Mouse (Mus musculus) kidney, adult 8-10 months (tissue): Measurements from ENCODE around the gene Gja5.
"Not testable (repeated sequence)": the region's sequence is repeated elsewhere in the genome, so short reads cannot be mapped to it uniquely, and the experiment has no call there.

Source experiments
- DNase-seq, 2 experiments: peaks; one replicate each; pipeline ENCODE4 v3.0.0; 2022

Gja5 gene

GRCm38 (mm10) chr3:97044188-97044587 lies 139.7 kb downstream of the Gja5 start:
- DNase-seq: no peak

DNA sequence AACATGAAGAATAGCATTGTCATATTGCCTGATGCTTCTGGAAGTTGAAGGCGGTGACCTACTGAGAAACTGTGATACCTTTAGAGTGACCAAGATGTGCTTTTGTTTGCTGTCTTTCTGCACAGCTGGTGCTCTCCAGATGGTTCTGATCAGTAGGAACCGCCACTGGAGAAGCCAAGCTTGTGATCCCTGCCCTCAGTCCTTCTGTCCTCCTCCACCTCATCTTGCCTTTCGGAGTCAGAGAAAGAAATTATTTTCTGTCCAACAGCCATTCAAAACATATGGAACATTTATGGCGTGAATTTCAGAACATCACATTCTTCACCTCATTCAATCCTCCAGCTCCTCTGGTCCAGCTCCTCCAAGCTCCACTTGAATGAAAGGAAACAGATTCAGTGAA lies 143.3 kb downstream of the Gja5 start:
- DNase-seq: no peak

DNA sequence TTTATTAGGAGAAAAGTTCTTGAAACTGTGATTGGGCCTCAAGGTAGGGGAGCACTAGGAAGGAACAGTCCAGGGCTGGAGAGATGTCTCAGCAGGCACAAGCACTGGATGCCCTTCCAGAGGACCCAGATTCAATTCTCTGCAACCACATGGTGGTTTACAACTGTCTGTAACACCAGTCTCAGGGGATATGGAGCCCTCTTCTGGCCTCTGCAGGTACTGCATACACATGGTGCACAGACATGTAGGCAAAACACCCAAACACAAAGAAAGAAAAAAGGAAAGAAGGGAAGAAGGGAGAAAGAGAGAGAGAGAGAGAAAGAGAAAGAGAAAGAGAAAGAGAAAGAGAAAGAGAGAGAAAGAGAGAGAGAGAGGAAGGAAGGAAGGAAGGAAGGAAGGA lies 143.9 kb downstream of the Gja5 start:
- no peak for DNase-seq

DNA sequence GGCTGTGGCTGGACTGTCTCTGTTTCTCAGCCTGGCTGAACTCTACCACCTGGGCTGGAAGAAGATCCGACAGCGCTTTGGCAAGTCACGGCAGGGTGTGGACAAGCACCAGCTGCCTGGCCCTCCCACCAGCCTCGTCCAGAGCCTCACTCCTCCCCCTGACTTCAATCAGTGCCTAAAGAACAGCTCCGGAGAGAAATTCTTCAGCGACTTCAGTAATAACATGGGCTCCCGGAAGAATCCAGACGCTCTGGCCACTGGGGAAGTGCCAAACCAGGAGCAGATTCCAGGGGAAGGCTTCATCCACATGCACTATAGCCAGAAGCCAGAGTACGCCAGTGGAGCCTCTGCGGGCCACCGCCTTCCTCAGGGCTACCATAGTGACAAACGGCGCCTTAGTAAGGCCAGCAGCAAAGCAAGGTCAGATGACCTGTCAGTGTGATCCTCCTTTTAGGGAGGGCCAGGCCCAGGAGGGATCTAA lies 146.8 kb downstream of the Gja5 start:
- DNase-seq: no peak

DNA sequence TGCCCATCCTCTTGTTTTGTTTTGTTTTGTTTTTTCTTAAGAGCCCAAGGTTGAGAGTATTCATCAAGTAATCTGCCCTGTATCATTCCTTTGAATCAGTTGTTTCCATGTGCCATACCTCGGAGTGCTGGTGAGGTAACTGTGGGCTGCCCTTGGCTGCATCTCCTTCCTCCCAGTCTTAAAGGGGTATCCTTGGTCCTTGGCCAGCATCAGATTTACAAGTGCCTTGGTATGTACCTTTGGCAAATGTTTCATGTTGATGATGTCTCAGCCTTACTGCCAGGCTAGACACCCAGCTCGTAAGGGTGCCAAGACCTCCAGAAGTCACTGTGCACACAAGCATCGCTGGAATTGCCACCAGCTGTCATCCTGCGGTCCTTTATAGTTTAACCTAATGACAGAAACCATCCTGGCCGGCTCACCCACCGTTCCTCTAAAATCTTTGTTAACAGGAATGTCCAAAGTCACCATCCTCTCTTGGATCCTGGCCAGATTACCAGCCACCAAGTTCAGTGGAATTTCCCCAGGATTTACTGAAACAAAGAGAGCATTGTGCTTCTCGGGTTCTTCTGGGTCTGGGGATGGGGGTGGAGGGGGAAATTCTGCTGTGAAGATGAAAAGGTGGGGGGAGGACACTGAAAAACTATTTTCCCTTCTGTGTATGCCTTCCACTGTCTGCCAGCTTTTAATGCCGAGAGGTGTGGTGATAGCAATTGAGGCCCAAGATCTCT lies 147.7 kb downstream of the Gja5 start:
- DNase-seq: no peak

DNA sequence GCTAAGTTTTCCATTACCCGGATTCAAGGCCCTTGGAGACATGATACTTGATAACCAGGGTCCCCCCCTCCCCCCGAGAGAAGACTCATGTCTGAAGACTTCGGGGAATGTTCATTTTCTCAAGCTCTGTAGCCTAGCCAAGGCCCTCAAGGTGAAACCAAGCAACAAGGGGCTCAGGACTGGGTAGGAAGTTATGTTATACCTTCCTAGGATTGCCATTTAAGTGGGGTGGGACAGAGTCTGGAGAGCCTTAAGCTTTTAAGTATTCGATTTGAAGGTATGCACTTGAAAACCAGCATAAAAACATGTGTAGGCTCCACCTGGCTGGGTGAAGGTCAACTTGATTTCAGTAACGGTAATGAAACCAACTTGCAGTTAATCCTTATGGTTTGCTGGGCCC lies 154.2 kb downstream of the Gja5 start:
- no peak for DNase-seq

GRCm38 (mm10) chr3:97060119-97060518 lies 155.6 kb downstream of the Gja5 start:
- DNase-seq: no peak

DNA sequence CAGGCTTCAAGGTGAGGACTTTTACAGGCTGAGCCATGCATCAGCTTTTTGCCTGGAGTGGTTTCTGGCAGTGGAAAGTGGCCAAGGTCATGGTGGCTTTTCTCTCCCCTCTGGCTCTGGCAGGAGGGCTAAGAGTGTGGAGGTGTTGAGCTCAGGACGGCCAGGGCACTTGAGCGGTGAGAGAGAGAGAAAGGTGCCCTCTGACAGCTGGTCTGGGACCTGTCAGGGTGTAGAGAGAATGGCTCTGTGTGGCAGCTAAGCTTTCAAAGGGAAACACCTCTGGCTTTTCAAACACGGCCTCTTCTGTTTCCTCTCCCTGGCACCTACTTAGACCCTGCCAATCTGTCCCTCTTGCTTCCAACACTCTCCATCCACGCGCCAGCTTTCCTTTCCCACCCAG lies 158.3 kb downstream of the Gja5 start:
- DNase-seq: no peak

GRCm38 (mm10) chr3:97064046-97064445 lies 159.6 kb downstream of the Gja5 start:
- DNase-seq: no peak

DNA sequence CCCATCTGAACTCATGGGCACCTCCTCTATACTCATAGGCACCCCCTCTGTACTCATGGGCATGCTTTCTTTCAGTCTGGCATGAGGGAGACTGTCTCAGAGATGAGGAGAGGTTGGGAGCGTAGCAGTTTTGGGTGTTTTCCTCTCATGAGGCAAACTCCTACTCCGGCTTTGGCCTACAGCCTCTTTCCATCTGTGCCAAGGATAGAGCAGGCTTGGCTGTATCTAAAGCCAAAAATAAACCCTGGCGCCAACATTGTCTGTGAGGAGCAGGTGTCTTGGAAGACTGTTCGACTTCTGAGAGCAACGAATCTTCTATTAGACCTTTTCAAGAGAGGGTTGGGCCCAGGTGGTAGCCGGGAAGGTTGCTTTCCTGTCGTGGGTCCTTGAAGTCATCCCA lies 165.1 kb downstream of the Gja5 start:
- not testable (repeated sequence) for DNase-seq

DNA sequence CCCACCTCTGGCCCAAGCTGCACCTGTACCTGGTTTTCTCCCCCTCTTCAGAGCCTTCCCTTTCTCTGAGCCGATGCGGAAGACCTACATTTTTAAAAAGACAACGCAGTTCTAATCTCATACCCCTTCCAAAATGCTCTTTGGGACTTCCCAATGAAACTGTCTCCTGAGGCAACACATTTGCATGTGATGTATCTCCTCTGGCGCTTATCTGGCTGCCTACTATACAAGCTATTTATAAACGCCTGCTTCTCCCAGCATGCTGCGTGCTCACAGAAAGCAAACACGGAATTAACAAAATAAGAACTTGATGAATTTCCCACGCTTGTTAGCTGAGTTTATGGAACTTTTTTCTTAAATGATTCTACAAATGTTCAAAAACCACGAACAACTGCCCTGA lies 167.4 kb downstream of the Gja5 start:
- DNase-seq: not testable (repeated sequence)

DNA sequence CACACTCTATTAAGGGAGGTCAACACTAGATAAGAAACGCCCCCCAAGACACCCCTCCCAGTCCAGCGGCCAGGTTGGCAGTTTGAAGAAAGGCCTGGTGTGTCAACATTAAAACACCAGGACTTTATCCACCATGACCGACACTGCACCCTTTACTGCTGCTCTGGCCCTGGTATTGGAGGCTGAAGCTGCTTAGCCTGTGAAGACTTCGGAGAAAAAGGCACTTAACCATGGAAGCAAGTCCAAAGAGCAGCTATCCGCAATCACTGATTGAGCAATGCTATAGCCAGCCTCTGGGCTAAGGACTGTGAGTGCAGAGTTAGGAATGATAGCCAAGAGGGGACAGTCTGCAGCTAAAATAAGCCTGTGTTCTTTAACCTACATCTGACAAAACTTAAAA lies 167.9 kb downstream of the Gja5 start:
- DNase-seq: not testable (repeated sequence)

DNA sequence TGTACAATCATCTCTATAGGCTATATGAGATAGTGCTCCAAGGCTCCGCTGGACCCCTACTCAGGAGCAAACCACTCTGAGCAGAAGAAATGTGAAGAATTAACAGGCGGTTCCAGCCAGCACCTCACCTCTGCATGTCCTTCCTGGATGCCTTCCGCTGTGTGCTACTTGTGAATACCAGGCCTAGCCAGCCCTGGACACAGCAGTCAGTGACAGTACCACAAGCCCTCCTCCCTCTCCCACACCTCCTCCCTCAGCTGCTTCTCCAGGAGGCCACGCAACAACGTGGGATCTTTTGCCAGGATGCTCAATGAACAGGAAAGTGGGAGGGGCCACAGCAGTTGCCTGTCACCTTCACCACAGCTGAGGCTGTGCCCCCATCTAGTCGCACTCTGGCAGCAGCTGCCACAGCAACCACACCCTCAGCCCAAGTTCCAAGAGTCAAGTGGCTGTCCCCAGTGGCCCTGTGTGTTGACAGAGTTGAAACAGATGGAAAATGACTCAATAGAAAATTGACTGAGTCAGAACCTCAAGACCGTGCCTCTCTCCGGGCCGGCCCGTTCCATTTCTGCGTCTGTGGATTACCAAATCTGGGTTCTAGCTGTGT lies 171.4 kb downstream of the Gja5 start:
- DNase-seq: not testable (repeated sequence)

- peak; percentile 31 to 47 for DNase-seq
Measured at GRCm38 (mm10) chr3:97076412-97076811, 171.9 kb downstream of the Gja5 start.

DNA sequence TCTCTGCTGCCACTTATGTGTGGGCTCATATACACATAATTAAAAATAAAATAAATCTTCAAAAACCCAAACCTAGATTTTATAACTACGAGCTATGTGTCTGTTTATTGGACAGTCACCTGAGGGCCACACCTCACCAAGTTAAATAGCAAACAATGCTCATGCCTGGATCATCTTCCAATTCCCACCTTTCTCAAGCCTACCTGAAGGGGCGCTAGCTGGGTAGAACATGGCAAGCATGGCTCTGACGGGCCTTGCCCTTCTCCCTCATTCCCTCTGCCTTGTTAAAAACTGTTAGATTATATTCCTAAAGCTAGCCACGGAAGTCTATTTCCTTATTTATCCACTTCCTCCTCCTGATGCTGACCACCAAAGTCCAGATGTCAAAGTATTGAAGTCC lies 173.9 kb downstream of the Gja5 start:
- DNase-seq: no peak

GRCm38 (mm10) chr3:97082156-97082555 lies 177.7 kb downstream of the Gja5 start:
- DNase-seq: no peak

- DNase-seq: peak in 1 of 2 experiments; percentile 52
Measured at GRCm38 (mm10) chr3:97087326-97087725, 182.8 kb downstream of the Gja5 start.

- peak in 1 of 2 experiments; percentile 40 for DNase-seq
Measured at GRCm38 (mm10) chr3:97088291-97088690, 183.8 kb downstream of the Gja5 start.

GRCm38 (mm10) chr3:97091971-97092370 lies 187.5 kb downstream of the Gja5 start:
- DNase-seq: peak in 1 of 2 experiments; percentile 46

DNA sequence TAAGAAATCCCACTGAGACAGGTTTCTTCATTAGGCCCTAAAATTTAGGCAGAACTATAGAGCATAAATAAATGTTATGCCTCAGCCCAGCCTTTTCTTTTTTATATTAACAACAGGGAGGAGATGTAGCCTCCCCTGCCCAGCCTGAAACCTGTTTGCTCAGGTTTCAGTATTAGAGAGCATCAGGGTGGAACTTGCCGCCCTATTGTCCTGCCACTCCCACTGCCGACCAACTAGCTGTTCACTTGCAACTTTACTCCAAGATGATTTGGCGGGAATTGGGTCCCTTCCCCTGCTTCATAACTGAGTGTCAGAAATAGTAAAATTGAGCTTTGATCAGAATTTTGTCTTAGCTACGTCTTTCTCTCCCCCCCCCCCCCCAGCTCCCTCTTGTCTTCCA lies 192.2 kb downstream of the Gja5 start:
- peak in 1 of 2 experiments; percentile 39 for DNase-seq

- DNase-seq: peak; percentile 27 to 31
Measured at GRCm38 (mm10) chr3:97100784-97101641, 196.5 kb downstream of the Gja5 start.

DNA sequence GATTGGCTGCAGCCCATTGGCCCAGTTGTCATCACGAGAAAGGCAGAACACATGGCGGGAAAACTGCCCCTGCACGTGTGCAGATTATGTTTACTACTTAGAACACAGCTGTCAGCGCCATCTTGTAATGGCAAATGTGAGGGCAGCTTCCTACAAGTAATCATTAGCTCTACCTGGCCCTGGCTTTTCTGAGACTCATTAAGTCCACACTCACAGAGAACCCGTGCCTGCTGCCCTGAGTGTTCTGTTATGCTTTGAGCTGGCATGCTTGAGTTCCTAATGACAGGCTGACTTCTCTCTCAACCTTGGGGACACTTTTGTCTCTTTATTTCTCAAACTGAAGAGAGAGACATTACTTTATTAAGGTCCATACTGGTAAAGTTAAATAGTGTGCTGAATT lies 199.5 kb downstream of the Gja5 start:
- DNase-seq: peak; percentile 69 to 81

DNA sequence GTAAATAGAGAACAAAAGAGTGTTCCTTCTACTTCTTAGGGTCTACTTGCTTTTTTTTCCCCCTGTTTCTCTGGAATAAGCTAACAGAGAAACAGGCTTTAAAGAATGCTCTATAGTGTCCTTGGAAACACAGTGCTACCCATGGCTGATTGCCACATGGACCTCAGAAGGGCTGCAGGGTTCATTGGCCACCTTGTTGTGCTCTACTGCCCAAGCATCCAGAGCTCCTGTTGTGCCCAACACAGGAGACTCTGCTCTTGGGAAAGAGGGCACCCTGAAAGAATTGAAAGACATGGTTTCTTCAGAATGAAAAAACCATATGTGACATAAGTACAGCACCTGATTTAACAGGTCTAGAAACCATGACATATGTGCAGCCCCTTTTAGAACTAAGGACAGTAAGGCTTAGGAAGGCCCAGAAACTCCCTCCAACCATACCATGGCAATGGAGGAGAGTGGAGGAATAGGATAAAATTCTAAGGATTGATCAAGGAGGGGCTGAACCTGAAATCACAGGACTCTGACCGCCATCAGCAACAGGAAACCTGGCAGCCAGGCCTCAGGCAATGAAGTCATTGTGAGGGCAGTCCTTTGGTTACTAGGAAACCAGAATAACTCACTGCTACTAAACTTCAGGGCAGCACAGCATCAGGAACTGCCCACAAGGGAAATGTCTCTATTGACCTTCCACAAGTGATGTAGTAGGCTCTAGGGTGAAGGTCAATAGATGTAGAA lies 200.4 kb downstream of the Gja5 start:
- peak; percentile 86 to 91 for DNase-seq
